ENCODE assay signal across 8 mouse cellular contexts in genomic region chr16:22302606-22303005, GRCm38 (mm10). TPM values are rescaled to one million over a fixed set of nuclear protein-coding genes. Genes with fewer than 3 reads are reported as not detected.
A peak's percentile ranks its signal among the peaks of the same experiment; 100 is the strongest.
DNase-seq lines count a peak whose midpoint lies in the region; ATAC-seq and TF ChIP-seq lines count a peak whose summit lies in the region.

No protein-coding gene starts in this region.

- no peak overlapping the region for H3K4me3 ChIP-seq in ES-E14 (ENCODE audit: insufficient read depth in 1 of 2, low read depth in 1 of 2, low read length in 2 of 2, poor library complexity in 1 of 2, severe bottlenecking in 1 of 2)
- H3K4me3 ChIP-seq in embryonic facial prominence, embryonic 14.5 days (ENCODE audit: low read depth, low read length) = no peak overlapping the region
- H3K4me3 ChIP-seq in lung, embryonic 14.5 days (ENCODE audit: low read depth, low read length) = no peak overlapping the region

- H3K4me1 ChIP-seq in ES-E14 (ENCODE audit: control insufficient read depth in 2 of 2, insufficient read depth in 2 of 2, low read length in 2 of 2, poor library complexity in 1 of 2) = 0 out of 4 replicates have a peak, but pooled peaks cover 0 to 1% of the 10 kb centered on the region in 2 experiments
- H3K4me1 ChIP-seq in embryonic facial prominence, embryonic 14.5 days (ENCODE audit: control insufficient read depth, insufficient read depth, low read length) = peaks cover 5% of the 10 kb centered on the region; the same call in 1 of the 2 replicates
- H3K4me1 ChIP-seq in lung, embryonic 14.5 days (ENCODE audit: insufficient read depth) = no peaks in the 10 kb centered on the region

- no peak; the same call in 1 of the 2 replicates for ATAC-seq in embryonic facial prominence, embryonic 14.5 days (ENCODE audit: low read depth)
- ATAC-seq in lung, embryonic 14.5 days (ENCODE audit: insufficient read depth) = no peak

- 25% methylated on average over 5 of the region's 5 CpGs for WGBS in embryonic facial prominence, embryonic 14.5 days
- WGBS in lung, embryonic 14.5 days = 22% methylated on average over 5 of the region's 5 CpGs

- peak; percentile 80 for DNase-seq in ES-E14 (ENCODE audit: low read depth, low spot score)
- DNase-seq in adrenal gland, postnatal 4 days (ENCODE audit: low spot score in 2 of 2) = peak; percentile 15 to 62
- DNase-seq in embryonic facial prominence, embryonic 14.5 days (ENCODE audit: low spot score) = peak; percentile 60
- peak; percentile 68 for DNase-seq in heart, adult 8-10 months (ENCODE audit: low spot score)
- peak; percentile 88 to 89 for DNase-seq in kidney, postnatal 4 days
- DNase-seq in lung, embryonic 14.5 days = peak; percentile 90
- DNase-seq in right cerebral cortex, adult 2 months (ENCODE audit: low spot score in 2 of 2) = peak; percentile 81 to 85
- DNase-seq in urinary bladder, adult 2 months (ENCODE audit: low spot score) = peak; percentile 54

- TF ChIP-seq CTCF in lung, embryonic 14.5 days (IDR thresholded peaks at IDR 0.05; ENCODE audit: low read depth) = peak; percentile 89

- H3K27me3 ChIP-seq in embryonic facial prominence, embryonic 14.5 days (replicated peaks; ENCODE audit: control insufficient read depth, insufficient read depth, low read length) = no peaks in the 10 kb centered on the region
- H3K27me3 ChIP-seq in lung, embryonic 14.5 days (ENCODE audit: insufficient read depth, low read length) = no peaks in the 10 kb centered on the region

- in situ Hi-C loops in ES-E14 (cut with MboI; ENCODE audit: low sequenced_read_pairs in 2 of 2, unreplicated experiment in 2 of 2) = loop anchor here (25.0 kb wide), 2 partner anchors 260 to 510 kb away; partner anchors contain the start of gene Crygs (in 1 of the 2)

- no peaks in the 10 kb centered on the region for H3K9me3 ChIP-seq in ES-E14 (ENCODE audit: control insufficient read depth, insufficient read depth, low read depth, low read length)
- no peaks in the 10 kb centered on the region for H3K9me3 ChIP-seq in embryonic facial prominence, embryonic 14.5 days (ENCODE audit: control insufficient read depth, low read length)
- no peaks in the 10 kb centered on the region for H3K9me3 ChIP-seq in lung, embryonic 14.5 days (ENCODE audit: low read depth, low read length)

- H3K36me3 ChIP-seq in ES-E14 (ENCODE audit: control insufficient read depth, insufficient read depth, low read length, poor library complexity, severe bottlenecking) = no peaks in the 10 kb centered on the region
- no peaks in the 10 kb centered on the region for H3K36me3 ChIP-seq in embryonic facial prominence, embryonic 14.5 days (ENCODE audit: control insufficient read depth, insufficient read depth, low read length)
- no peaks in the 10 kb centered on the region for H3K36me3 ChIP-seq in lung, embryonic 14.5 days (ENCODE audit: insufficient read depth)

- H3K27ac ChIP-seq in ES-E14 (ENCODE audit: insufficient read depth, low read depth, low read length, poor library complexity, severe bottlenecking) = no peak overlapping the region
- H3K27ac ChIP-seq in embryonic facial prominence, embryonic 14.5 days (replicated peaks; ENCODE audit: low read depth, low read length) = no peak overlapping the region
- no peak overlapping the region for H3K27ac ChIP-seq in lung, embryonic 14.5 days (ENCODE audit: low read depth)

- no peak overlapping the region for H3K4me2 ChIP-seq in embryonic facial prominence, embryonic 14.5 days (ENCODE audit: low read depth, low read length)
- no peak overlapping the region for H3K4me2 ChIP-seq in lung, embryonic 14.5 days

- H3K9ac ChIP-seq in ES-E14 (ENCODE audit: insufficient read depth, low read depth, low read length, poor library complexity, severe bottlenecking) = no peak overlapping the region
- no peak overlapping the region for H3K9ac ChIP-seq in embryonic facial prominence, embryonic 14.5 days (ENCODE audit: low read depth, low read length)
- H3K9ac ChIP-seq in lung, embryonic 14.5 days = no peak overlapping the region

TF ChIP-seq in ES-E14, 5 proteins besides CTCF, POLR2A, EP300 and RAD21:
- no peak for TF ChIP-seq MAFK (IDR thresholded peaks at IDR 0.05; ENCODE audit: insufficient read depth, low read depth, low read length)
- peak; percentile 88 for TF ChIP-seq ZC3H11A (IDR thresholded peaks at IDR 0.05; ENCODE audit: borderline replicate concordance, low read depth, low read length)
- TF ChIP-seq CHD2 (IDR thresholded peaks at IDR 0.05; ENCODE audit: low read depth, low read length) = no peak
- TF ChIP-seq ZNF384 (IDR thresholded peaks at IDR 0.05; ENCODE audit: low read depth, low read length) = no peak
- no peak for TF ChIP-seq HCFC1 (IDR thresholded peaks at IDR 0.05; ENCODE audit: borderline replicate concordance, insufficient read depth, low read length)

RNA-seq across cellular contexts. Expression of gene Tra2b, which starts 36.8 kb away (rescaled TPM):
- total RNA-seq in ES-E14 (2012; rRNA removed) = 227 and 249 TPM in 2 replicates
- 100 to 1,000 TPM; 133 TPM for total RNA-seq in adrenal gland, postnatal 4 days (2021)
- 266 and 290 TPM in 2 replicates for polyA plus RNA-seq in embryonic facial prominence, embryonic 14.5 days (2014; fragmentation: Nextera tagmentation; extraction: Ambion mirVana)
- 10 to 100 TPM; 32.6 to 34.3 (median 32.8) TPM for total RNA-seq in heart, adult 8-10 months (2022)
- 415 and 429 TPM in 2 replicates for polyA plus RNA-seq in lung, embryonic 14.5 days (2014; fragmentation: Nextera tagmentation; extraction: Ambion mirVana)
- 78.6 and 86.4 TPM in 2 replicates for polyA plus RNA-seq in urinary bladder, adult 2 months (2012; rRNA removed)

Comparison
In these comparisons a context has a peak if more than half of its experiments do, and no peak if none do; other contexts are left out.
1. DNase-seq: peak in every context shown above with its lines; median percentile 90 in lung, embryonic 14.5 days; 88 in kidney, postnatal 4 days; 83 in right cerebral cortex, adult 2 months; 80 in ES-E14; 68 in heart, adult 8-10 months; 60 in embryonic facial prominence, embryonic 14.5 days; 54 in urinary bladder, adult 2 months; 38 in adrenal gland, postnatal 4 days.